Mouse (Mus musculus): ENCODE results near the gene Zbtb22.

Gene Zbtb22

GRCm38 (mm10) chr17:33924577-33925283, 9.0 kb downstream of the Zbtb22 start:
- DNase-seq (ENCODE audit: low spot score): no peak

- no peak for DNase-seq (ENCODE audit: low spot score)
Observed at GRCm38 (mm10) chr17:33925406-33926116, 9.9 kb downstream of the Zbtb22 start.

GRCm38 (mm10) chr17:33926207-33926932, 10.7 kb downstream of the Zbtb22 start:
- no peak for DNase-seq (ENCODE audit: low spot score)

GRCm38 (mm10) chr17:33928251-33928947, 12.7 kb downstream of the Zbtb22 start:
- no peak for DNase-seq (ENCODE audit: low spot score)

GRCm38 (mm10) chr17:33929371-33930279, 13.9 kb downstream of the Zbtb22 start, which contains the start of gene Rgl2:
Rgl2 (plus strand) TSS chr17:33929543.
- DNase-seq (ENCODE audit: low spot score): peak; percentile 93

- no peak for DNase-seq (ENCODE audit: low spot score)
Observed at GRCm38 (mm10) chr17:33930280-33931158, 14.8 kb downstream of the Zbtb22 start.

- no peak for DNase-seq (ENCODE audit: low spot score)
Observed at GRCm38 (mm10) chr17:33931159-33931866, 15.6 kb downstream of the Zbtb22 start.

- no peak for DNase-seq (ENCODE audit: low spot score)
Observed at GRCm38 (mm10) chr17:33931947-33932346, 16.2 kb downstream of the Zbtb22 start.

GRCm38 (mm10) chr17:33932448-33932847, 16.7 kb downstream of the Zbtb22 start:
- no peak for DNase-seq (ENCODE audit: low spot score)

GRCm38 (mm10) chr17:33932970-33933369, 17.3 kb downstream of the Zbtb22 start:
- DNase-seq (ENCODE audit: low spot score): no peak

- no peak for DNase-seq (ENCODE audit: low spot score)
Observed at GRCm38 (mm10) chr17:33935422-33936055, 19.8 kb downstream of the Zbtb22 start.

- no peak for DNase-seq (ENCODE audit: low spot score)
Observed at GRCm38 (mm10) chr17:33936993-33937392, 21.3 kb downstream of the Zbtb22 start.

- no peak for DNase-seq (ENCODE audit: low spot score)
Observed at GRCm38 (mm10) chr17:33938783-33939182, 23.1 kb downstream of the Zbtb22 start.

- peak; percentile 72 for DNase-seq (ENCODE audit: low spot score)
Observed at GRCm38 (mm10) chr17:33940206-33940805, 24.6 kb downstream of the Zbtb22 start, which contains the start of the genes Pfdn6 and Wdr46. Pfdn6 (minus strand) TSS chr17:33940343. Wdr46 (plus strand) TSS chr17:33940660.

- no peak for DNase-seq (ENCODE audit: low spot score)
Observed at GRCm38 (mm10) chr17:33940981-33941380, 25.3 kb downstream of the Zbtb22 start.

GRCm38 (mm10) chr17:33941381-33941780, 25.7 kb downstream of the Zbtb22 start:
- DNase-seq (ENCODE audit: low spot score): no peak

- no peak for DNase-seq (ENCODE audit: low spot score)
Observed at GRCm38 (mm10) chr17:33943454-33943853, 27.8 kb downstream of the Zbtb22 start.

- DNase-seq (ENCODE audit: low spot score): no peak
Observed at GRCm38 (mm10) chr17:33947430-33948089, 31.9 kb downstream of the Zbtb22 start.

Data from ovary, postnatal 10 days (tissue).